Mouse (Mus musculus): ENCODE data around the gene Paqr8. TPM values are rescaled to one million over a fixed set of nuclear protein-coding genes. Genes with fewer than 3 reads are reported as not detected.

Paqr8 gene
- 19.7 and 23.0 TPM in 2 replicates for polyA plus RNA-seq (2012; rRNA removed)

DNA sequence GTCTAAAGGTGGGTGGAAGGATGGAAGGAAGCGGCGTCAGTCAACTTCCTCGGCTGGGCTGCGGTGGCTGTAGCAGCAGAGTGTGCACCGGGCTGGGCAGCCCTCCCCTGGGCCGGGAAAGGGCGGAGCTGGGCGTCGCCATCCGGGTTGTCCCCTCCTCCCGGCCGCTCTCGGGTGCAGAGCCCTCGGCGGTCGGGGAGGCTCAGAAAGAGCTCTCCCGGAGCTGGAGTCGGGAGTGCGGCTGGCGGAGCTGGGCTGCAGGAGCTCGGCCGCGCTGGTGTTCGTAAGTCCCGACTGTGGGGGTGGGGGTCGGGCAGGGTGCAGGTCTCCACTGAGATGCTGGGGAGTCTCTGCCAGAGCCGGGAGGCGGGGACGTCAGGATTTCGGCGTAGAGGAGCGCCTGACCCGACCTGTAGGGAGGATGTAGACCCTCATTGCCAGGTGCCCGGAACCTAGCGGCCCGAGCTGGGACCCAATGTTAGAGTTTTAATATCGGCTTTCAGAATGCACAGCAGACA is at the start of gene Paqr8:
Gene Paqr8 (plus strand): TSS at position 203 of the 518 bp plus-strand sequence.

DNA sequence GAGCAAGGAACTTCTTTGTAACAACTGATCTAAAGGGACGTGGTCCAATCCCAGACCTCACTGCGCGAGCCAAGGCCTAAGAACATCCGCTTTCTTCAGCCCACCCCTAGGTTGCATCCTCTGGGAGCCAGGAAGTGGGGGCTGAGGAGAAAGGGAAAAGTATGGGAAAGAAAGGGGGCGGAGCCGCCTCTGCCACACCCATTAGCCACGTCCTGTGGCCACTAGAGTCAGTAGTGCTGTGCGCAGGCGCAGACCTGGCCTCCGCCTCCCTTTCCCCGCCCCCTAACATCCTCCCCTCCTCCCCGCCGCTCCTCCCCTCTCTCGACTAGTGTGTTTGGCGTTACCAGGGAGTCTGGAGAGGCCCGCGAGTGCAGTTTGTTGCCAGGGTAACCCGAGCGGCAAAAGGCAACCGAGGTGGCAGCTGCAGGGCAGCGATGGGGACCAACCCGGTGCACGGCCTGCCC is 60.9 kb downstream of the Paqr8 start, which contains the start of gene Efhc1:
Gene Efhc1 (plus strand): TSS at position 327 of the 464 bp plus-strand sequence.

Other genes starting within 250 kb of the Paqr8 start
- gene Il17a, start 159.7 kb upstream of the Paqr8 start, polyA plus RNA-seq (2012; rRNA removed): not detected in 2 replicates
- 0.16 and 0.32 TPM in 2 replicates for gene Il17f, start 100.0 kb upstream of the Paqr8 start, polyA plus RNA-seq (2012; rRNA removed)
- 10.2 and 11.5 TPM in 2 replicates for gene Mcm3, start 70.3 kb upstream of the Paqr8 start, polyA plus RNA-seq (2012; rRNA removed)
- gene Efhc1, start 61.0 kb downstream of the Paqr8 start, polyA plus RNA-seq (2012; rRNA removed): 1.3 and 2.4 TPM in 2 replicates
- gene Tram2, start 188.6 kb downstream of the Paqr8 start, polyA plus RNA-seq (2012; rRNA removed): 2.7 and 2.8 TPM in 2 replicates

All from central nervous system, embryonic 18 days (tissue).